Mouse (Mus musculus): Measurements from ENCODE around the gene Fgfr4.
"Not testable (repeated sequence)": the region's sequence is repeated elsewhere in the genome, so short reads cannot be mapped to it uniquely, and the experiment has no call there.

The Fgfr4 gene

GRCm38 (mm10) chr13:55174347-55174746, 21.9 kb downstream of the Fgfr4 start:
- DNase-seq, result no peak

GRCm38 (mm10) chr13:55176265-55176664, 23.8 kb downstream of the Fgfr4 start:
- no peak for DNase-seq

GRCm38 (mm10) chr13:55177903-55178496, 25.6 kb downstream of the Fgfr4 start:
- DNase-seq, result peak; percentile 22

GRCm38 (mm10) chr13:55178556-55178955, 26.1 kb downstream of the Fgfr4 start:
- DNase-seq, result peak; percentile 87

- no peak for DNase-seq
Observed at GRCm38 (mm10) chr13:55179591-55179990, 27.2 kb downstream of the Fgfr4 start.

- no peak for DNase-seq
Observed at GRCm38 (mm10) chr13:55181786-55182172, 29.3 kb downstream of the Fgfr4 start.

GRCm38 (mm10) chr13:55182173-55182894, 29.9 kb downstream of the Fgfr4 start:
- DNase-seq, result peak; percentile 86

GRCm38 (mm10) chr13:55183382-55183781, 30.9 kb downstream of the Fgfr4 start:
- DNase-seq, result no peak

GRCm38 (mm10) chr13:55187062-55187461, 34.6 kb downstream of the Fgfr4 start:
- DNase-seq, result not testable (repeated sequence)

GRCm38 (mm10) chr13:55189531-55190107, 37.2 kb downstream of the Fgfr4 start:
- no peak for DNase-seq

- peak; percentile 97 for DNase-seq
Observed at GRCm38 (mm10) chr13:55190121-55190868, 37.9 kb downstream of the Fgfr4 start.

GRCm38 (mm10) chr13:55191535-55191934, 39.1 kb downstream of the Fgfr4 start:
- no peak for DNase-seq

GRCm38 (mm10) chr13:55202758-55203157, 50.3 kb downstream of the Fgfr4 start:
- DNase-seq, result not testable (repeated sequence)

- no peak for DNase-seq
Observed at GRCm38 (mm10) chr13:55203740-55204139, 51.3 kb downstream of the Fgfr4 start.

- no peak for DNase-seq
Observed at GRCm38 (mm10) chr13:55204667-55205389, 52.4 kb downstream of the Fgfr4 start.

GRCm38 (mm10) chr13:55205448-55206205, 53.2 kb downstream of the Fgfr4 start:
- DNase-seq, result no peak

GRCm38 (mm10) chr13:55208837-55209648, 56.6 kb downstream of the Fgfr4 start:
- DNase-seq, result peak; percentile 28

GRCm38 (mm10) chr13:55209649-55210192, 57.3 kb downstream of the Fgfr4 start, which contains the start of gene Nsd1:
TSS of gene Nsd1 (plus strand) at chr13:55209782.
- DNase-seq, result no peak

GRCm38 (mm10) chr13:55210193-55210970, 57.9 kb downstream of the Fgfr4 start:
- peak; percentile 85 for DNase-seq

- DNase-seq, result no peak
Observed at GRCm38 (mm10) chr13:55210971-55211220, 58.5 kb downstream of the Fgfr4 start.
